In the genomic region with DNA sequence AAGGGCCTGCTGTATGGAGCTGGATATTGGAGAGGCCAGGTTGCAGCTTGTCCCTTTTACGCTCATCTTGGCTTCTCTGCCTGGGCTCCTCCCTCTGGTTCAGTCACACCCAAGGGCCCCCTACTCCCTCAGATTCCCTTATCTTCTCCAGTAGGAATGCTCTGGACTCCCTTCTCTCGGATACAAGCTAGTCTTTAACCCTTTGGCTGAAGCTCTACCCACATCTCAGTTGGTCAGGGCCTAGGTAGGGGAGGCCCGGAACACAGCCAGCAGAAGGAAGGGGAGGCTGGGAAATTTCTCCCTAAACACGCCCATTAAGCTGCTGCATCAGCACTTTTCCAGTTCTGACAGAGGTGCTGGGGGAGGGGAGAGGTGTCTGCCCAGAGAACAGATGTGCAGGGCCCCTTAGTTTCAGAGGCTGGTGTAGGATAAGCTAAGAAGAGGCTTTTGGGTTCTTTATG, we compare ENCODE assay signal across 8 mouse cellular contexts. TPM values are rescaled to one million over a fixed set of nuclear protein-coding genes. Genes with fewer than 3 reads are reported as not detected.
DNase-seq lines count a peak whose midpoint lies in the region; ATAC-seq and TF ChIP-seq lines count a peak whose summit lies in the region.
"Had no signal": no experiment of that assay in that cellular context is flagged by ENCODE, and none has a peak within 500 bp of the region (broad histone marks: within the 10 kb centered on the region; RNA-seq: fewer than 3 reads in every experiment).

No protein-coding gene starts in this region.

- 1% methylated on average over 4 of the region's 4 CpGs for WGBS in heart, embryonic 13.5 days
- 6% methylated on average over 4 of the region's 4 CpGs for WGBS in midbrain, embryonic 11.5 days

- no peak for TF ChIP-seq CTCF in ES-Bruce4 (IDR thresholded peaks at IDR 0.05; ENCODE audit: low read depth, low read length)
- TF ChIP-seq CTCF in brain, embryonic 14.5 days (IDR thresholded peaks at IDR 0.05; ENCODE audit: borderline replicate concordance, extremely low read depth, insufficient read depth, insufficient read length) = no peak

- no peak for TF ChIP-seq POLR2A in ES-Bruce4 (IDR thresholded peaks at IDR 0.05; ENCODE audit: insufficient read depth, low read length)
- TF ChIP-seq POLR2A in brain, embryonic 14.5 days (IDR thresholded peaks at IDR 0.05; ENCODE audit: borderline replicate concordance, extremely low read depth, insufficient read depth, insufficient read length, poor library complexity, severe bottlenecking) = no peak

- H3K9ac ChIP-seq in ES-Bruce4 (ENCODE audit: low read depth, poor library complexity, severe bottlenecking) = peak overlapping the region; percentile 43
- peak overlapping the region; percentile 91 for H3K9ac ChIP-seq in heart, embryonic 13.5 days
- H3K9ac ChIP-seq in midbrain, embryonic 11.5 days (ENCODE audit: low read length) = peak overlapping the region; percentile 84

- peak overlapping the region; percentile 60 for H3K27ac ChIP-seq in ES-Bruce4 (ENCODE audit: insufficient read depth, low read length)
- H3K27ac ChIP-seq in heart, embryonic 13.5 days (replicated peaks) = peak overlapping the region; percentile 96
- peak overlapping the region; percentile 66 for H3K27ac ChIP-seq in midbrain, embryonic 11.5 days (ENCODE audit: low read depth, low read length)

- peak; percentile 73 for DNase-seq in brain, embryonic 14.5 days (ENCODE audit: low read depth)
- peak; percentile 73 to 82 for DNase-seq in kidney, postnatal 25 days
- DNase-seq in midbrain, embryonic 11.5 days (ENCODE audit: low spot score, missing footprints) = peak; percentile 94
- peak; percentile 88 for DNase-seq in yolk sac, embryonic 10.5 days (ENCODE audit: low spot score)
- DNase-seq in layer of hippocampus, postnatal 14 days (ENCODE audit: low spot score in 2 of 2) = no peak

- H3K4me2 ChIP-seq in heart, embryonic 13.5 days = peak overlapping the region; percentile 86
- peak overlapping the region; percentile 92 for H3K4me2 ChIP-seq in midbrain, embryonic 11.5 days

- no peaks in the 10 kb centered on the region for H3K9me3 ChIP-seq in ES-Bruce4 (replicated peaks; ENCODE audit: control insufficient read depth, insufficient read depth, low read length, poor library complexity, severe bottlenecking)
- H3K9me3 ChIP-seq in heart, embryonic 13.5 days = no peaks in the 10 kb centered on the region
- H3K9me3 ChIP-seq in midbrain, embryonic 11.5 days (ENCODE audit: control insufficient read depth, low read length) = no peaks in the 10 kb centered on the region

- H3K36me3 ChIP-seq in ES-Bruce4 (ENCODE audit: control insufficient read depth, insufficient read depth, low read length, poor library complexity, severe bottlenecking) = peaks cover 4% of the 10 kb centered on the region; the same call in 1 of the 2 replicates
- peaks cover 22% of the 10 kb centered on the region for H3K36me3 ChIP-seq in heart, embryonic 13.5 days
- no peaks in the 10 kb centered on the region for H3K36me3 ChIP-seq in midbrain, embryonic 11.5 days (ENCODE audit: control insufficient read depth, insufficient read depth, low read length)

- peaks cover 4% of the 10 kb centered on the region for H3K4me1 ChIP-seq in ES-Bruce4 (ENCODE audit: control insufficient read depth, insufficient read depth, low read length)
- peaks cover 67% of the 10 kb centered on the region for H3K4me1 ChIP-seq in heart, embryonic 13.5 days
- peaks cover 32% of the 10 kb centered on the region for H3K4me1 ChIP-seq in midbrain, embryonic 11.5 days (ENCODE audit: control insufficient read depth, insufficient read depth, low read length)

- H3K4me3 ChIP-seq in ES-Bruce4 (ENCODE audit: low read depth, low read length) = peak overlapping the region; percentile 67
- peak overlapping the region; percentile 74 for H3K4me3 ChIP-seq in heart, embryonic 13.5 days
- H3K4me3 ChIP-seq in midbrain, embryonic 11.5 days (ENCODE audit: low read depth, low read length) = peak overlapping the region; percentile 57

- H3K27me3 ChIP-seq in ES-Bruce4 (ENCODE audit: control insufficient read depth, insufficient read depth, low read length, poor library complexity, severe bottlenecking) = no peaks in the 10 kb centered on the region
- H3K27me3 ChIP-seq in heart, embryonic 13.5 days (replicated peaks) = no peaks in the 10 kb centered on the region
- no peaks in the 10 kb centered on the region for H3K27me3 ChIP-seq in midbrain, embryonic 11.5 days (ENCODE audit: control insufficient read depth, insufficient read depth, low read length)

- ATAC-seq in heart, embryonic 13.5 days (ENCODE audit: extremely low read depth, insufficient number of reproducible peaks, low FRiP score, low TSS enrichment) = no peak
- peak; percentile 5; the same call in 1 of the 2 replicates for ATAC-seq in midbrain, embryonic 11.5 days (ENCODE audit: low FRiP score)

- 0 out of 2 replicates have a peak, but pooled peaks have one; percentile 39 for TF ChIP-seq EP300 in ES-Bruce4 (IDR thresholded peaks at IDR 0.05; ENCODE audit: insufficient read depth, low read depth, low read length)

RNA-seq across cellular contexts. Expression of gene Nynrin, which starts 1.3 kb away (rescaled TPM):
- polyA plus RNA-seq in ES-Bruce4 (2011; ENCODE audit: insufficient read depth, insufficient read length, low read depth, missing spikeins) = 21.5 and 24.6 TPM in 2 replicates
- 14.1 and 24.1 TPM in 2 replicates for polyA plus RNA-seq in brain, embryonic 14.5 days (2012; rRNA removed)
- polyA plus RNA-seq in heart, embryonic 13.5 days (2015; fragmentation: Nextera tagmentation; extraction: Ambion mirVana) = 16.5 and 18.2 TPM in 2 replicates
- 10.7 and 12.0 TPM in 2 replicates for polyA plus RNA-seq in midbrain, embryonic 11.5 days (2014; fragmentation: Nextera tagmentation; extraction: Ambion mirVana)
- 10 to 100 TPM; 11.3 to 11.4 TPM for total RNA-seq in layer of hippocampus, postnatal 14 days (2021)

RNA-seq across cellular contexts. Expression of gene Cbln3, which starts 29.1 kb away (rescaled TPM):
- polyA plus RNA-seq in ES-Bruce4 (2011; ENCODE audit: insufficient read depth, insufficient read length, low read depth, missing spikeins) = 0.21 and 0.27 TPM in 2 replicates
- 0.43 and 0.51 TPM in 2 replicates for polyA plus RNA-seq in brain, embryonic 14.5 days (2012; rRNA removed)
- 0.27 and 0.31 TPM in 2 replicates for polyA plus RNA-seq in heart, embryonic 13.5 days (2015; fragmentation: Nextera tagmentation; extraction: Ambion mirVana)
- polyA plus RNA-seq in midbrain, embryonic 11.5 days (2014; fragmentation: Nextera tagmentation; extraction: Ambion mirVana) = 0.03 and 0.23 TPM in 2 replicates
- under 1 TPM; 0.38 to 0.69 TPM for total RNA-seq in layer of hippocampus, postnatal 14 days (2021)
- total RNA-seq: common myeloid progenitor, adult 5-6 weeks had no signal

RNA-seq across cellular contexts. Expression of gene Khnyn, which starts 29.6 kb away (rescaled TPM):
- 29.8 and 30.9 TPM in 2 replicates for polyA plus RNA-seq in ES-Bruce4 (2011; ENCODE audit: insufficient read depth, insufficient read length, low read depth, missing spikeins)
- polyA plus RNA-seq in brain, embryonic 14.5 days (2012; rRNA removed) = 13.4 and 13.7 TPM in 2 replicates
- polyA plus RNA-seq in heart, embryonic 13.5 days (2015; fragmentation: Nextera tagmentation; extraction: Ambion mirVana) = 9.5 and 9.8 TPM in 2 replicates
- 8.5 and 8.7 TPM in 2 replicates for polyA plus RNA-seq in midbrain, embryonic 11.5 days (2014; fragmentation: Nextera tagmentation; extraction: Ambion mirVana)
- total RNA-seq in layer of hippocampus, postnatal 14 days (2021) = 10 to 100 TPM; 11.5 to 11.9 TPM

RNA-seq across cellular contexts. Expression of gene Nfatc4, which starts 32.2 kb away (rescaled TPM):
- 57.0 and 57.7 TPM in 2 replicates for polyA plus RNA-seq in ES-Bruce4 (2011; ENCODE audit: insufficient read depth, insufficient read length, low read depth, missing spikeins)
- polyA plus RNA-seq in brain, embryonic 14.5 days (2012; rRNA removed) = 22.3 and 26.2 TPM in 2 replicates
- polyA plus RNA-seq in heart, embryonic 13.5 days (2015; fragmentation: Nextera tagmentation; extraction: Ambion mirVana) = 12.5 and 14.0 TPM in 2 replicates
- polyA plus RNA-seq in midbrain, embryonic 11.5 days (2014; fragmentation: Nextera tagmentation; extraction: Ambion mirVana) = 9.9 and 11.5 TPM in 2 replicates
- 1 to 10 TPM; 3.5 to 4.0 TPM for total RNA-seq in layer of hippocampus, postnatal 14 days (2021)
- total RNA-seq: common myeloid progenitor, adult 5-6 weeks had no signal

RNA-seq across cellular contexts. Expression of gene Sdr39u1, which starts 45.0 kb away (rescaled TPM):
- polyA plus RNA-seq in ES-Bruce4 (2011; ENCODE audit: insufficient read depth, insufficient read length, low read depth, missing spikeins) = 7.9 and 13.2 TPM in 2 replicates
- 97.6 and 120 TPM in 2 replicates for polyA plus RNA-seq in brain, embryonic 14.5 days (2012; rRNA removed)
- polyA plus RNA-seq in heart, embryonic 13.5 days (2015; fragmentation: Nextera tagmentation; extraction: Ambion mirVana) = 48.2 and 51.6 TPM in 2 replicates
- polyA plus RNA-seq in midbrain, embryonic 11.5 days (2014; fragmentation: Nextera tagmentation; extraction: Ambion mirVana) = 25.0 and 27.8 TPM in 2 replicates
- total RNA-seq in layer of hippocampus, postnatal 14 days (2021) = 10 to 100 TPM; 73.9 to 76.0 TPM

Comparison
In these comparisons a context has a peak if more than half of its experiments do, and no peak if none do; other contexts are left out.
1. DNase-seq: peak in brain, embryonic 14.5 days (single experiment), kidney, postnatal 25 days (2 of 2), midbrain, embryonic 11.5 days (single experiment) and yolk sac, embryonic 10.5 days (single experiment); none in layer of hippocampus, postnatal 14 days (0 of 2).
2. Peak in every context shown above with its lines, with median percentiles within 50 percentile points of each other: H3K27ac ChIP-seq, H3K4me3 ChIP-seq and H3K9ac ChIP-seq.